Mouse (Mus musculus) cerebellum, adult 8-10 months (tissue): ENCODE results near the gene Arl3.
A peak's percentile ranks its signal among the peaks of the same experiment; 100 is the strongest.

ENCODE experiments used
- DNase-seq: peaks from one replicate; pipeline ENCODE4 v3.0.0; 2022

Gene Arl3

DNA sequence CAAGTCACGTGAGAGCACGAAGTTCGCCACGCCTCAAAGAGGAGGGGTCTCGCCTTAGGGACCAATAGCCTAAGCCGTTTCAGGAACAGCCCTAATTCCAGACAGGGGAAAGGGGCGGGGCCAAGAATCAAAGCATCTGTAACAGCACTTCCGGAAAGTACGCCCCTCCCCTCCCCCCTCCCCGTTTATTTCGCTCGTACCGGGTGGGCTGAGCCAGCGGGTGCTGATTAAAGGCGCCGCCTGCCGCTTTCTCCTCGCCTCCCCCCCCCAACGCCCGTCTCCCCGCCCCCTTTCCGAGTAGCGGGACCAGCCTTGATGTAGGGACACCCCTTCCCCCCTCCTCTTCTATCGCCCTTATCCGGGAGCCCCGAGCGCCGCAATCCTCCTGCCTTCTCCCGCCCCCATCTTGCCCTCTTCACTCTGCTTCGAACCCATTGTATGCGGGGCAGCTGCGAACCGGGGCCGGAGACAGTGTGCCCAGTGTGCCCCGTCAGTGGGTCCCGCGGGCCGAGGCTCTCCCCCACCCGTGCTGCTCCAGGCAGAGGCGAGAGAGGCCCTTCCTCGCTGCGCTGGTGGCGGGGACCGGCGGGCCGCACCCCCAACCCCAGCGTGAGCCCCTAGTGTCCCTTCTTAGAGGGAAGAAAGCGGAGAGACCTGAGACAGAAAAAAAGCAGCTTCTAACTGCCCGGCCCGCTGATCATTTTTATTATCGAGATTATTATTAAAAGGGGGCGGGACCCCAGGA lies 73.0 kb downstream of the Arl3 start:
- DNase-seq = peak; percentile 94

DNA sequence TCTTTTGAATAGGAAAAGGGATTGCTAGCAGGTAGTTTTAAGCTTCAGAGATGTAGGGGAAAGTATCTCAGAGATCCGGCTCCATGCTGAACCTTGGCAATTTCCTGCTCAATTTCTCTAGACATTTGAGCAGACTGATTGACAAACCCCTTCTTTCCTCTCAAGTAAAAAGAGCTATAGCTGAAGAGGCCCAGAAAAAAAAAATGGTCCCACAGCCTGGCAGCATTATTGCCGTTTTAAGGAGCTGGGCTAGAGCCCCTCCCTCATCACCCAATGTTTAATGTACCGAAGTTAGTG lies 73.5 kb downstream of the Arl3 start:
- DNase-seq = no peak

DNA sequence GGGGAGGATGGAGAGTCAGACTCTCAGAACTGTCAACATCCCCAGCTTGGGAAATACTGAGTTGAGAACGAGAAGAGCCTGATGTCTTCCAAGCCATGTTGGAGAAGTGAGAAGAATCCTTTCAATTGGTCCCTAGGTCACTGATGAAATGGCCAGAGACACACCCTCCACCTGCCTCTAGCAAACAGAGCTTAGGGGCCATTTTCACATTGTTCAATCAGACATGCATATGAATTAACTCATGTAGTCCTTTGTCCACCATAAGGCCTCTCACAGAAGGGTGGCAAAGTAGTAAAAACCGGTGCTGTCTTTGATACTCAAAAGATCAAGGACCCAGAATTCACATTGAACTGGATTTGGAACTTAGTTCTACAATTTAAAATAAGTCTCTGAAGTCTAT lies 75.8 kb downstream of the Arl3 start:
- no peak for DNase-seq

DNA sequence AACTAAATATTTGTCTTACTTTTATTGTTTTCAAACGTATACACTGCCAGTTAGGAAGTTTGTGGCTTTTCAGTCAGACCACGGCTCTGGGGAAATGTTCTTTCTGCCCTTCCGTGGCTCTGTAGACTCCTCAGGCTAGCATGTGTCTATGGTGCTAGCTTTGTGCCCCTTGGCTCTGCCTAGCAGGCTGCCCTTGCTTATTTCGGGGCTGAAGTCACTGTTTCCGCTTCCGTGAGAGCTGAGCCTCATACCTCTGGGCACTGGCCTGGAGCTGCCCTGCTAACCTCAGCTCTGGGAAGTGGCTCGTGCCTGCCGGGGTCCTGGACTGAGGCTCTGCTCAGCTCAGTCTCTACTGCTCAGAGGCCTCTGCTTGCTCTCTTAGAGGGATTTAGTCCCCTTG lies 77.9 kb downstream of the Arl3 start:
- DNase-seq = no peak

DNA sequence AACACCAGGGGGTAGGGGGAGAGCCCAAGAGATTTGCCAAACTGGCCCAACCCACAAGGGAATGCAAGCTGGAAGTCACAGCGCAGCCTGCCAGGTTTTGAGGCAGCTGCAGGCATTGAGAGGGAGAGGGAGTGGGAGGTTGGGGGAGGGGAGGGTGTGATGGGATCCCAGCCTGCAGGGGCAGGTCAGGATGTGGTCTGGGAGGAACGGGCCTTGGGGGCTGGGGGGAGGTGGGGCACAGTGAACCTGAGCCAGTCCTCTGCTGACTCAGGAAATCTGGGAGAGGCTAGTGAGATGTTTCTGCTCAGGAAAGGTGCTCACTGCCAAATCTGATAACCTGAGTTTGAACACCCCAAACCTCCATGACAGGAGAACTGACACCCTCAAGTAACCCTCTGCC lies 82.4 kb downstream of the Arl3 start:
- no peak for DNase-seq

DNA sequence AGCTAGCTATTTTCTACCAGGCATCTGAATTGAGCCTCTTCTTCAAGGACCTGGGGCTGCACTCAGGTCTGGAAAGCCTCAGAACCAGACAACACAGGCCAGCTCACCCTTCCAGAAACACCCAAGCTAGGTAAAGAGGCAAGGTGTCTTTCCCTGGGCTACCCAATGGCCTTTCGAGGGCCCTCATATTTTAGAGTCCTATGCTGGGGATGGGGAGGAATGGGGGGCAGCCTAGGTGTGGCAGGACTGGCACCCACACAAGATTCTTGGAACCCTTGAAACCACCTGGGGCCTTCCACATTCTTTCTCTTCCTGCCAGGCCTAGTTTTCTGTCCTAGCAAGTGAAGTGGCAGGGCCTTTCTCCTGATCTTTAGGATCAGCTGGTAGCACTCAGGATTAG lies 83.5 kb downstream of the Arl3 start:
- DNase-seq = no peak

DNA sequence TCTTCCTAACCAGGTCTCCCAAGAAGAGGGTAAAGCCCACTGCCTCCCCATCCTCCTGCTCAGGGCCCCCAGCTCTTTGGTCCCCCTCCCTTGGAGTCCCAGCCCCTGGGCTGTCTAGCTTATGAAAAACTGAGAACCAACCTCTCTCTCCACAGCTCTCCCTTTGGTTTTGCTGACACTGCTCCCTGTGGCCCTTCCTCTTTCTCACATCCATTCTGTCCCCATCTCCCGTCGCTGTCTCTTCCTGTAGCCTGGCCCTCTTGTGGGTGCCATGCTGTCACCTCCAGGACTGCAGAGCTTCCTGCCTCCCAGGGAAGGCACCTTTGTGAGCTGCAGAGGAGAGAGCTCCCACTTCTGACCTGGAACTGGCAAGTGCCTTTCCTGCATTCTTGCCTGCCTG lies 86.3 kb downstream of the Arl3 start:
- DNase-seq = no peak

DNA sequence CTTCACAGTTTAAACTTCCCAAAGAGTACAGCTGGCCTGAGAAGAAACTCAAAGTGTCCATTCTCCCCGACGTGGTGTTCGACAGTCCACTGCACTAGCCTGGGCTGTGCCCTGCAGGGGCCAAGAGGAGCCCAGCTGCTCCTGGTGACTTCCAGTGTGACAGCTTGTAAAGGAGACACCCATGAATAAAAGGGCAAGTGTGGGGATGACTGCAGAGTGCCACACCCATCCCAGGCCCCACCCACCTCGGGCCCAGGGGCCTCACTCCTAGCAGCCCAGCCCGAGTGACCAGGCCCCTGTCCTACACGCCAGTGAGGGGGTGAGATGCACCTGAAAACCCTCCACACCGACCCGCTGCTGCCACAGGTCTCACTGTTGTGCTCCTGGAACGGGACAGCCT lies 87.2 kb downstream of the Arl3 start:
- no peak for DNase-seq

DNA sequence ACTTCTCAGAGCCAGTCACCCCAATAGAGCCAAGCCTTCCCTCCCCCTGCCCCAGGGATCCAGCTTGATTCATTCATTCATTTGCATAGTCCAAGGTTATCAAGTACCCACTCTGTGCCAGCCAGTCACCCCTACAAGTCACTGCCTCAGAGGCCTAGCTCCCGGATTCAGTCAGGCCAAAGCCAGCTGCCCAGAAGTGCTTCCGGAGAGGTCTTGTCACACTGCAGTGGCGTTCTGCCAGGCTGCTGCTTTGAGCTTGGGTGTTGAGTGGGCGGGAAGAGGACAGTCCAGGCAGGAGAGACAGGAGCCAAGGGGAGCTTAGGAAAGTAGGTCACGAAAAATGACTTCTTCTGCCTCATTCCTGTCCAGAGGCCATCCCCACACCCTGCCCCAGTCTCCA lies 88.5 kb downstream of the Arl3 start:
- peak; percentile 41 for DNase-seq

DNA sequence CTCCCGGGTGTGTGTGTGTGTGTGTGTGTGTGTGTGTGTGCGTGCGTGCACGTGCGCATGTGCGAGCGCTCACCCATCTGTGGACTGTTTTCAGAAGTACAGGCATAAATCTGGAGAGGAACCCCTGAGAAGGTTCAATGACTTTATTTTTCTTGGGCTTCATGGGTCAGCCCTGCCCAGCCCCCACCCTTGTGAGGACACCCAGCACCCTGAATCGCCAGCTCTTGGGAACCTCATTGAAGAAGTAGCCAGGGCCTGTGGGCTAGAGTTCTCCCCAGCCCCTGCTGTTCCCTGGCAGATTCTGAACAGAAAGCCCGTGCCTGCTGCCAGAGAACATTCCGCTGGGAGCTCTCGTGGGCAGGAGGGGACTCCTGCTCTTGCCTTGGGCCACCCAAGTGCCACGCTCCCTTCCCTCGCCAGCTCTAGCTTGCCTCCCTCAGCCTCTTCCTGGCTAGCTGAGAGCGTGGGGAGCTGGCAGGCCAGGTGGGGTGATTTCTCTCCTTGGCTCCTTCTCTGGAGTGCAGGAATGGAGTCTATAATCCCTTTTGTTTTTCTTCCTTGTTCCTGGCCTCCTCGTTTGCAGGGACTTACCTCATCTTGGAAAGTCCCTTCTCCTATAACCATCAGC lies 89.2 kb downstream of the Arl3 start:
- DNase-seq = peak; percentile 32

DNA sequence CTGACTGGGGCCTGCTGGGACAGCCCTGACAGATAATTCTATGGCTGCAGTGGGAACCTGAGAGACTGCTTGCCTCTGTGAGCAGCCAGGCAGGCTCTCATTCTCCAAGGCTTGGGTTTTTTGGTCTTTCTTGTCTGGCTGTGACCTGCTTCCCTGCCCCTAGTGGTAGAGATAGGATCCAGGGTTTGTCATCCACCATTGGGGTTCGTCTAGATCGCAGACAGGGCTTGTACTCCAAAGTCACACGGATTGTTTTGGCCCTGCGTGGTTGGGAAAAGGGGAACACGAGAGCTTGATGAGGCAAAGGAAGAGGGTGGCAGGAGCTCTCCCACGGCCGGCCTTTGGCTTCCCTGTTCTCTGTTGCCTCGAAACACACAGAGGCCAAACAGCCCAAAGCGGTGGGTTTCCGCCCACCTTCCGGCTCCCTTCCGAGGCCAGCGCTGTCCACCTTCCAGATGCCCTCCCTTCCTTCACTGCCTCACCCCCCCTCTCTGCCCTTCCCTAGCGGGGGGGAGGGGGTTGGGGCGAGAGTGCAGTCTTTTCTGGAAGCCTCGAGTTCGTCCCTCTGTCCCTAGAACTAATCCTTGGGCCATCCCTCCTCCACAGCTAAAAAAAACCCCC lies 90.0 kb downstream of the Arl3 start:
- no peak for DNase-seq

DNA sequence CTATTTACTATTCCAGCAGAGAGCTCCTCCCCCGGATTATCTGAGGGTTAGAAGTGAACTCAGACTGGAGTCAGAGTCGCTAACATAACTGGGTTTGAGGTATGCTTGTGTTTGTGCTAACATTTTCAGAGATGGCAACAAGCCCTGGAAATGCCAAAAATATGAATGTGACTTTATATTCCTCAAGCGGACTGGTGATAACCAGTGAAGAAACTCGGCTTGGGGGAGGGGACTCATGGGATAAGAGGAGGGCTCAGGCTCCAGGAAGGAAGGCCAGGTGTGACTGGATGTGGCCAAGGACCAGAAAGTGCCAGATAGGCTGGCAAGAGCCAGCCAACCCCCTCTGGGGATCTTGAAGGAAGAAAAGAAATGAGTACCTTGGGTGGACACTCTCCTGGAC lies 91.2 kb downstream of the Arl3 start:
- no peak for DNase-seq

DNA sequence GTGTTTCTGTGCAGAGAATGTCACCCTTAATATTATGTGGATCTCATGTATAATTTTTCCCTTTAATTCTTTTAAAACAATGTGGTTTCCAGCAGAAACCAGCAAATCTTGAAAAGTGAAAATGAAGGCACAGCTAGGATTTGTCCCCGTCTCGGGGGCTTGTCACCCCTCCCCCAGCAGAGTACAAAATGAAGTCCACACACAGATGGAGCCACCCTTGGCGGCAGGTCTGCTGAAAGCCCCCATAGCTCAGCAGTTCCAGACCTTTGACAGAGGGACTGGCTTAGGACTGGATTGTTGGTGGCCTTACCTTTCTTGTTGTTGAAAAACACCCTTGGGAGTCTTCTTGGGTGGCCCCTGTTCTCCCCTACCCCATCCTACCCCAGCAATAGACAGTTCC lies 91.6 kb downstream of the Arl3 start:
- DNase-seq = no peak
